Mouse (Mus musculus) kidney, adult 10 weeks (tissue): ENCODE measurements around the gene Rheb. TPM values are rescaled to one million over a fixed set of nuclear protein-coding genes. Genes with fewer than 3 reads are reported as not detected.

ENCODE experiments used
- polyA plus RNA-seq: library from polyadenylated mRNA; stranded (reverse); fragments of 350-450 nt; fragmentation: Illumina TruSeq; extraction: RNeasy Lipid Tissue Mini Kit (QIAGEN cat#74804); gene quantifications from one replicate; pipeline ENCODE4 v1.2.3, GENCODE M21; 2014; ENCODE audit warnings: low read depth, low replicate concordance

Rheb gene
- polyA plus RNA-seq: 439 TPM

GRCm38 (mm10) chr5:24842274-24843102 lies at the start of gene Rheb:
TSS of gene Rheb (minus strand) at chr5:24842624.

GRCm38 (mm10) chr5:24757816-24758215 lies 84.6 kb downstream of the Rheb start, which contains the start of gene Crygn:
TSS of gene Crygn (minus strand) at chr5:24758008.

Other genes starting within 250 kb of the Rheb start
- 1.7 TPM for gene Smarcd3, start 218.2 kb downstream of the Rheb start, polyA plus RNA-seq
- 32.5 TPM for gene Nub1, start 157.1 kb downstream of the Rheb start, polyA plus RNA-seq
- 0.20 TPM for gene Wdr86, start 111.9 kb downstream of the Rheb start, polyA plus RNA-seq
- not detected for gene Crygn, start 84.6 kb downstream of the Rheb start, polyA plus RNA-seq